Mouse (Mus musculus) MEL (cell line): ENCODE data around the gene Hsf5. TPM values are rescaled to one million over a fixed set of nuclear protein-coding genes. Genes with fewer than 3 reads are reported as not detected.

ENCODE experiments used
- DNase-seq: peaks from one replicate; pipeline ENCODE4 v3.0.0; 2011; ENCODE audit warnings: low read depth, low spot score
- H3K27ac ChIP-seq: 2 replicates; pipeline ENCODE4 v1.5.1; 2012; ENCODE audit warnings: low read depth, mild to moderate bottlenecking, control low read depth, low read length, moderate library complexity; ENCODE audit not compliant: control insufficient read depth
- H3K27me3 ChIP-seq, 2 experiments: fragments of 150-350 bp in 1 of 2; sonication (generic) in 1 of 2; 2 replicates each; pipeline ENCODE4 v1.6.1; 2012; ENCODE audit warnings: low read length in 2 of 2, mild to moderate bottlenecking in 2 of 2, improper control_type of control experiment in 1 of 2, moderate library complexity in 1 of 2; ENCODE audit not compliant: insufficient read depth in 2 of 2, control insufficient read depth in 1 of 2
- H3K36me3 ChIP-seq, 2 experiments: 2 replicates each; pipeline ENCODE4 v1.6.1; 2012 to 2014; ENCODE audit warnings: low read length in 2 of 2, improper control_type of control experiment in 1 of 2, inconsistent platforms in 1 of 2, mild to moderate bottlenecking in 1 of 2; ENCODE audit not compliant: insufficient read depth in 2 of 2, control insufficient read depth in 1 of 2
- H3K4me1 ChIP-seq, 2 experiments: fragments of 150-350 bp in 1 of 2; sonication (generic) in 1 of 2; 2 replicates each; pipeline ENCODE4 v1.6.1; 2012; ENCODE audit warnings: low read length in 2 of 2, improper control_type of control experiment in 1 of 2, mild to moderate bottlenecking in 1 of 2; ENCODE audit not compliant: insufficient read depth in 2 of 2, control insufficient read depth in 1 of 2
- H3K4me3 ChIP-seq, 2 experiments: fragments of 150-350 bp in 1 of 2; sonication (generic) in 1 of 2; 2 replicates each; pipeline ENCODE4 v1.5.1; 2012; ENCODE audit warnings: low read depth in 2 of 2, low read length in 2 of 2, mild to moderate bottlenecking in 2 of 2, moderate library complexity in 2 of 2, control low read depth in 1 of 2, improper control_type of control experiment in 1 of 2; ENCODE audit not compliant: control insufficient read depth in 1 of 2, insufficient read depth in 1 of 2
- H3K79me2 ChIP-seq: 2 replicates; pipeline ENCODE4 v1.6.1; 2012; ENCODE audit warnings: mild to moderate bottlenecking, low read length, moderate library complexity; ENCODE audit not compliant: control insufficient read depth, poor library complexity, insufficient read depth
- H3K9ac ChIP-seq: 2 replicates; pipeline ENCODE4 v1.6.1; 2012; ENCODE audit warnings: low read depth, mild to moderate bottlenecking, control low read depth, low read length, moderate library complexity; ENCODE audit not compliant: control insufficient read depth, poor library complexity, severe bottlenecking
- H3K9me3 ChIP-seq: fragments of 150-350 bp; sonication (generic); replicated peaks from 2 replicates; pipeline ENCODE4 v1.6.1; 2012; ENCODE audit warnings: mild to moderate bottlenecking, low read length, improper control_type of control experiment, moderate library complexity; ENCODE audit not compliant: insufficient read depth
- BHLHE40 ChIP-seq: IDR thresholded peaks from 2 replicates; pipeline ENCODE4 v1.6.1; 2012; ENCODE audit warnings: low read depth, mild to moderate bottlenecking, inconsistent platforms, low read length, improper control_type of control experiment, borderline replicate concordance
- CHD2 ChIP-seq: IDR thresholded peaks from 2 replicates; pipeline ENCODE4 v1.6.1; 2011; ENCODE audit warnings: low read length, improper control_type of control experiment
- CTCF ChIP-seq, 3 experiments: IDR thresholded peaks in 2 of 3; conservative IDR thresholded peaks in 1 of 3; 2 replicates each; pipeline ENCODE4 v1.5.1; 2011 to 2012; ENCODE audit warnings: low read length in 3 of 3, low read depth in 2 of 3, mild to moderate bottlenecking in 2 of 3, improper control_type of control experiment in 1 of 3, inconsistent platforms in 1 of 3, mixed read lengths in 1 of 3, moderate library complexity in 1 of 3; ENCODE audit not compliant: control insufficient read depth in 1 of 3, insufficient read depth in 1 of 3, poor library complexity in 1 of 3, severe bottlenecking in 1 of 3
- ELF1 ChIP-seq: IDR thresholded peaks from 2 replicates; pipeline ENCODE4 v1.6.1; 2014; ENCODE audit warnings: low read depth, mild to moderate bottlenecking, inconsistent platforms, low read length, improper control_type of control experiment, moderate library complexity
- EP300 ChIP-seq, 2 experiments: IDR thresholded peaks; 2 replicates each; pipeline ENCODE4 v1.6.1; 2011; ENCODE audit warnings: improper control_type of control experiment in 2 of 2, low read length in 2 of 2, low read depth in 1 of 2, mild to moderate bottlenecking in 1 of 2
- GABPA ChIP-seq: IDR thresholded peaks from 2 replicates; pipeline ENCODE4 v1.6.1; 2012; ENCODE audit warnings: low read depth, mild to moderate bottlenecking, inconsistent platforms, low read length, improper control_type of control experiment, moderate library complexity
- GATA1 ChIP-seq: IDR thresholded peaks from 2 replicates; pipeline ENCODE4 v1.6.1; 2011; ENCODE audit warnings: low read depth, low read length, improper control_type of control experiment
- JUND ChIP-seq: IDR thresholded peaks from 2 replicates; pipeline ENCODE4 v1.6.1; 2011; ENCODE audit warnings: low read depth, mild to moderate bottlenecking, improper control_type of control experiment, low read length
- MAFK ChIP-seq: IDR thresholded peaks from 2 replicates; pipeline ENCODE4 v1.6.1; 2011; ENCODE audit warnings: low read depth, mild to moderate bottlenecking, low read length, improper control_type of control experiment, borderline replicate concordance
- MAX ChIP-seq: IDR thresholded peaks from 2 replicates; pipeline ENCODE4 v1.6.1; 2011; ENCODE audit warnings: low read length, improper control_type of control experiment
- MXI1 ChIP-seq: IDR thresholded peaks from 2 replicates; pipeline ENCODE4 v1.6.1; 2011; ENCODE audit warnings: mild to moderate bottlenecking, low read depth, low read length, improper control_type of control experiment
- MYB ChIP-seq: IDR thresholded peaks from 2 replicates; pipeline ENCODE4 v1.6.1; 2011; ENCODE audit warnings: mild to moderate bottlenecking, low read depth, low read length, improper control_type of control experiment
- MYC ChIP-seq: IDR thresholded peaks from 2 replicates; pipeline ENCODE4 v1.6.1; 2011; ENCODE audit warnings: low read depth, mild to moderate bottlenecking, low read length, improper control_type of control experiment, moderate library complexity
- NELFE ChIP-seq: IDR thresholded peaks from 2 replicates; pipeline ENCODE4 v1.6.1; 2011; ENCODE audit warnings: low read depth, low read length, improper control_type of control experiment
- NRF1 ChIP-seq: IDR thresholded peaks from 2 replicates; pipeline ENCODE4 v1.6.1; 2014; ENCODE audit warnings: low read depth, mild to moderate bottlenecking, inconsistent platforms, low read length, improper control_type of control experiment, moderate library complexity; ENCODE audit not compliant: poor library complexity, insufficient read depth, severe bottlenecking
- RAD21 ChIP-seq: IDR thresholded peaks from 2 replicates; pipeline ENCODE4 v1.6.1; 2011; ENCODE audit warnings: mild to moderate bottlenecking, low read depth, low read length, improper control_type of control experiment
- SIN3A ChIP-seq: IDR thresholded peaks from 2 replicates; pipeline ENCODE4 v1.6.1; 2012; ENCODE audit warnings: low read length, improper control_type of control experiment, inconsistent platforms
- TAL1 ChIP-seq: IDR thresholded peaks from 2 replicates; pipeline ENCODE4 v1.6.1; 2012; ENCODE audit warnings: mild to moderate bottlenecking, inconsistent platforms, low read length, moderate library complexity, mixed read lengths
- TBP ChIP-seq: IDR thresholded peaks from 2 replicates; pipeline ENCODE4 v1.8.0; 2011; ENCODE audit warnings: low read depth, low read length, improper control_type of control experiment
- TCF12 ChIP-seq: IDR thresholded peaks from 2 replicates; pipeline ENCODE4 v1.6.1; 2014; ENCODE audit warnings: low read depth, mild to moderate bottlenecking, inconsistent platforms, low read length, improper control_type of control experiment, moderate library complexity
- UBTF ChIP-seq: IDR thresholded peaks from 2 replicates; pipeline ENCODE4 v1.6.1; 2012; ENCODE audit warnings: low read depth, mild to moderate bottlenecking, inconsistent platforms, low read length, improper control_type of control experiment, moderate library complexity, borderline replicate concordance; ENCODE audit not compliant: insufficient read depth
- USF1 ChIP-seq: IDR thresholded peaks from 2 replicates; pipeline ENCODE4 v1.6.1; 2014; ENCODE audit warnings: low read depth, mild to moderate bottlenecking, inconsistent platforms, low read length, improper control_type of control experiment, moderate library complexity
- USF2 ChIP-seq, 2 experiments: IDR thresholded peaks; 2 replicates each; pipeline ENCODE4 v1.6.1; 2011 to 2012; ENCODE audit warnings: improper control_type of control experiment in 2 of 2, low read length in 2 of 2, borderline replicate concordance in 1 of 2, inconsistent platforms in 1 of 2, low read depth in 1 of 2, mild to moderate bottlenecking in 1 of 2; ENCODE audit not compliant: insufficient read depth in 1 of 2
- ZC3H11A ChIP-seq: IDR thresholded peaks from 2 replicates; pipeline ENCODE4 v1.6.1; 2012; ENCODE audit warnings: low read depth, mild to moderate bottlenecking, inconsistent platforms, low read length, improper control_type of control experiment
- ZMIZ1 ChIP-seq: IDR thresholded peaks from 2 replicates; pipeline ENCODE4 v1.6.1; 2012; ENCODE audit warnings: low read depth, mild to moderate bottlenecking, inconsistent platforms, low read length, improper control_type of control experiment, moderate library complexity
- ZNF384 ChIP-seq: IDR thresholded peaks from 2 replicates; pipeline ENCODE4 v1.6.1; 2012; ENCODE audit warnings: low read depth, mild to moderate bottlenecking, inconsistent platforms, low read length, improper control_type of control experiment
- polyA plus RNA-seq, 2 experiments: library from polyadenylated mRNA; stranded (reverse) in 1 of 2; unstranded in 1 of 2; fragments of >175 nt in 1 of 2; fragments of >200 nt in 1 of 2; gene quantifications; 2 replicates each; pipeline versions ENCODE4 v1.2.1 to v1.2.4; 2012; ENCODE audit warnings: low replicate concordance in 2 of 2, low read depth in 1 of 2; ENCODE audit not compliant: insufficient read length in 2 of 2, insufficient read depth in 1 of 2, missing spikeins in 1 of 2
- total RNA-seq: library from RNA; depleted of rRNA; stranded (reverse); fragments of 300-350 nt; gene quantifications from 2 replicates; pipeline ENCODE4 v1.2.3, GENCODE M21; 2012

The Hsf5 gene
- total and polyA plus RNA-seq, 3 experiments, result 0.03 TPM; not detected in 2

- no peaks in the 10 kb centered on the region for H3K9me3 ChIP-seq
- H3K36me3 ChIP-seq, result no peaks in the 10 kb centered on the region
- H3K4me1 ChIP-seq, result peaks cover 0 to 5% of the 10 kb centered on the region in 2 experiments; a peak in 2 of 4 replicates
- H3K4me3 ChIP-seq, result no peak overlapping the region
- no peak overlapping the region for H3K27ac ChIP-seq
- no peak for TF ChIP-seq ZNF384
- TF ChIP-seq GATA1, result no peak
- no peak for TF ChIP-seq TCF12
- no peak for TF ChIP-seq TBP
- TF ChIP-seq NRF1, result no peak
- no peak for TF ChIP-seq JUND
- TF ChIP-seq USF1, result no peak
- no peak for TF ChIP-seq CHD2
- TF ChIP-seq MYB, result no peak
- no peak for TF ChIP-seq MYC
- TF ChIP-seq EP300 (IDR thresholded peaks at IDR 0.05; ENCODE audit: low read depth in 1 of 2, low read length in 2 of 2), result no peak
- TF ChIP-seq MAX, result no peak
- no peak for TF ChIP-seq USF2 (IDR thresholded peaks at IDR 0.05; ENCODE audit: borderline replicate concordance in 1 of 2, insufficient read depth in 1 of 2, low read depth in 1 of 2, low read length in 2 of 2)
- TF ChIP-seq BHLHE40, result no peak
- H3K79me2 ChIP-seq, result no peaks in the 10 kb centered on the region
- no peaks in the 10 kb centered on the region for H3K27me3 ChIP-seq
- H3K9ac ChIP-seq, result no peak overlapping the region
- DNase-seq, result no peak
Observed at GRCm38 (mm10) chr11:87677756-87678155, 60.8 kb downstream of the Hsf5 start.

GRCm38 (mm10) chr11:87678545-87678944 is 61.6 kb downstream of the Hsf5 start:
- TF ChIP-seq USF2 (IDR thresholded peaks at IDR 0.05; ENCODE audit: borderline replicate concordance in 1 of 2, insufficient read depth in 1 of 2, low read depth in 1 of 2, low read length in 2 of 2), result no peak
- no peak for TF ChIP-seq CTCF (IDR thresholded peaks at IDR 0.05 in 2 of 3, conservative IDR thresholded peaks at IDR 0.05 in 1 of 3; ENCODE audit: control insufficient read depth in 1 of 3, insufficient read depth in 1 of 3, low read depth in 2 of 3, low read length in 3 of 3, poor library complexity in 1 of 3, severe bottlenecking in 1 of 3)
- TF ChIP-seq ELF1, result no peak
- TF ChIP-seq ZC3H11A, result no peak
- TF ChIP-seq GATA1, result no peak
- no peak for TF ChIP-seq GABPA
- no peak for TF ChIP-seq SIN3A
- no peak for TF ChIP-seq BHLHE40
- TF ChIP-seq NELFE, result no peak
- no peak for TF ChIP-seq TAL1
- TF ChIP-seq RAD21, result no peak
- no peak for TF ChIP-seq MXI1
- no peak for TF ChIP-seq ZMIZ1
- TF ChIP-seq MYB, result no peak
- no peak for TF ChIP-seq MAFK
- no peak for TF ChIP-seq TBP
- TF ChIP-seq ZNF384, result no peak
- TF ChIP-seq UBTF, result no peak
- TF ChIP-seq CHD2, result no peak
- no peak overlapping the region for H3K27ac ChIP-seq

More at GRCm38 (mm10) chr11:87678545-87678944, 61.6 kb downstream of the Hsf5 start:
- H3K36me3 ChIP-seq, result no peaks in the 10 kb centered on the region
- H3K27me3 ChIP-seq, result no peaks in the 10 kb centered on the region
- H3K9ac ChIP-seq, result no peak overlapping the region
- H3K4me1 ChIP-seq, result no peaks in the 10 kb centered on the region
- no peaks in the 10 kb centered on the region for H3K79me2 ChIP-seq
- no peak overlapping the region for H3K4me3 ChIP-seq
- no peak for DNase-seq
- H3K9me3 ChIP-seq, result no peaks in the 10 kb centered on the region
